Mouse (Mus musculus) embryonic facial prominence, embryonic 13.5 days (tissue): ENCODE measurements around the gene Gm28961. TPM values are rescaled to one million over a fixed set of nuclear protein-coding genes. Genes with fewer than 3 reads are reported as not detected.
"Not testable (repeated sequence)": the region's sequence is repeated elsewhere in the genome, so short reads cannot be mapped to it uniquely, and the experiment has no call there.

ENCODE experiments used
- ATAC-seq: fragments of 200-750 bp; cut with Nextera tagmentation; 2 replicates; pipeline ENCODE4 v1.8.0; 2017; ENCODE audit warnings: low read depth; ENCODE audit not compliant: insufficient number of reproducible peaks, insufficient read depth, low FRiP score, low TSS enrichment
- H3K27ac ChIP-seq: fragments of 300-500 bp; sonication (generic); 2 replicates; pipeline ENCODE4 v1.5.1; 2015; ENCODE audit warnings: moderate library complexity, mild to moderate bottlenecking, inconsistent platforms
- H3K27me3 ChIP-seq: fragments of 300-500 bp; sonication (generic); 2 replicates; pipeline ENCODE4 v1.6.1; 2015; ENCODE audit warnings: mild to moderate bottlenecking, inconsistent platforms
- H3K36me3 ChIP-seq: fragments of 300-500 bp; sonication (generic); 2 replicates; pipeline ENCODE4 v1.6.1; 2015; ENCODE audit warnings: mild to moderate bottlenecking, inconsistent platforms
- H3K4me1 ChIP-seq: fragments of 300-500 bp; sonication (generic); 2 replicates; pipeline ENCODE4 v1.6.1; 2015; ENCODE audit warnings: inconsistent platforms
- H3K4me2 ChIP-seq: fragments of 300-500 bp; sonication (generic); 2 replicates; pipeline ENCODE4 v1.6.1; 2015; ENCODE audit warnings: moderate library complexity, mild to moderate bottlenecking, inconsistent platforms
- H3K4me3 ChIP-seq: fragments of 300-500 bp; sonication (generic); 2 replicates; pipeline ENCODE4 v1.5.1; 2015; ENCODE audit warnings: mild to moderate bottlenecking, inconsistent platforms
- H3K9ac ChIP-seq: fragments of 300-500 bp; sonication (generic); 2 replicates; pipeline ENCODE4 v1.6.1; 2015; ENCODE audit warnings: mild to moderate bottlenecking, inconsistent platforms
- H3K9me3 ChIP-seq: fragments of 300-500 bp; sonication (generic); 2 replicates; pipeline ENCODE4 v1.6.1; 2016; ENCODE audit warnings: inconsistent platforms
- WGBS: fragments of 180-500 bp; shearing (Covaris S2); methylation state at CpG from one replicate; pipeline ENCODE4 v1.1.7; 2015; ENCODE audit warnings: mixed read lengths; 5-methylcytosine and 5-hydroxymethylcytosine counted together
- polyA plus RNA-seq: library from polyadenylated mRNA; unstranded; fragments of >200 nt; fragmentation: Nextera tagmentation; extraction: Ambion mirVana; gene quantifications from 2 replicates; pipeline ENCODE4 v1.2.1, GENCODE M21; 2015

Gene Gm28961
- polyA plus RNA-seq = not detected in 2 replicates

DNA sequence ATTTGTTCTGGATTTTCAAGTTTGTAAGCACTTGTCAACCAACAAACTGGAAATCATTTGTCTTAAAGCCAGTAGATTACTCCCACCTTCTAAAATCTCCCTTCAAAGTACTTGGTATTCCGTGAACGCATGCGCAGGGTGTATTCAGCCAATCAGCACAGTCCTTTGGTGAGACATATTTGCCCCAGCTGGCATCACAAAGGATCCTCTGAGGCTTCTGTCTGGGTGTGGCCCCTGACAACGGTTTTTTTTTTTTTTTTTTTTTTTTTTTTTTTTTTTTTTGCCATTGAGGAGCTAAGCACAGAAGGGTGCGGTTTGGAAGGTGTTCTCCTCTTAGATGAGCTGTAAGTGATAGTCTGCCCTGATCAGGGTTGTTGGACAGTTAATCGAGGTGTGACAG is at the start of gene Gm28961:
TSS of gene Gm28961 (plus strand) at position 301 of the 400 bp plus-strand sequence.
- not testable (repeated sequence) for H3K4me2 ChIP-seq, H3K4me1 ChIP-seq, ATAC-seq, H3K9ac ChIP-seq, H3K36me3 ChIP-seq, H3K27ac ChIP-seq, H3K27me3 ChIP-seq, H3K4me3 ChIP-seq, H3K9me3 ChIP-seq
- WGBS = no CpG with 5 or more reads among the region's 6 CpGs

Other genes starting within 250 kb of the Gm28961 start
- not detected in 2 replicates for gene Gm21943, start 172.0 kb upstream of the Gm28961 start, polyA plus RNA-seq